Mouse (Mus musculus) heart, embryonic 16.5 days (tissue): Measurements from ENCODE around the gene Adk. TPM values are rescaled to one million over a fixed set of nuclear protein-coding genes. Genes with fewer than 3 reads are reported as not detected.
"Not testable (repeated sequence)": the region's sequence is repeated elsewhere in the genome, so short reads cannot be mapped to it uniquely, and the experiment has no call there.

Experiments
- ATAC-seq: fragments of 200-750 bp; cut with Nextera tagmentation; replicated peaks from 2 replicates; pipeline ENCODE4 v1.8.0; 2017; ENCODE audit warnings: moderate number of reproducible peaks; ENCODE audit not compliant: insufficient read depth, low FRiP score; ENCODE audit errors: extremely low read depth
- H3K27ac ChIP-seq: fragments of 300-500 bp; sonication (generic); 2 replicates; pipeline ENCODE4 v1.5.1; 2014; ENCODE audit warnings: mild to moderate bottlenecking, low read length, control low read depth, moderate library complexity
- H3K27me3 ChIP-seq: fragments of 300-500 bp; sonication (generic); 2 replicates; pipeline ENCODE4 v1.6.1; 2014; ENCODE audit warnings: low read length, mixed read lengths; ENCODE audit not compliant: control insufficient read depth, insufficient read depth
- H3K36me3 ChIP-seq: fragments of 300-500 bp; sonication (generic); 2 replicates; pipeline ENCODE4 v1.6.1; 2014; ENCODE audit not compliant: control insufficient read depth, insufficient read depth
- H3K4me1 ChIP-seq: fragments of 300-500 bp; sonication (generic); 2 replicates; pipeline ENCODE4 v1.6.1; 2014; ENCODE audit warnings: low read length, mixed read lengths; ENCODE audit not compliant: control insufficient read depth, insufficient read depth
- H3K4me2 ChIP-seq: fragments of 300-500 bp; sonication (generic); 2 replicates; pipeline ENCODE4 v1.6.1; 2014; ENCODE audit warnings: low read depth, mild to moderate bottlenecking, control low read depth, low read length
- H3K4me3 ChIP-seq: fragments of 300-500 bp; sonication (generic); 2 replicates; pipeline ENCODE4 v1.5.1; 2014; ENCODE audit warnings: mild to moderate bottlenecking, control low read depth, low read length
- H3K9ac ChIP-seq: fragments of 300-500 bp; sonication (generic); 2 replicates; pipeline ENCODE4 v1.6.1; 2014; ENCODE audit warnings: low read length, control low read depth
- H3K9me3 ChIP-seq: fragments of 300-500 bp; sonication (generic); replicated peaks from 2 replicates; pipeline ENCODE4 v1.6.1; 2016; ENCODE audit warnings: low read length; ENCODE audit not compliant: control insufficient read depth
- WGBS: fragments of 180-500 bp; shearing (Covaris S2); extraction: QIAGEN DNeasy Blood & Tissue Kit; methylation state at CpG from one replicate; pipeline ENCODE4 v1.1.7; 2014; 5-methylcytosine and 5-hydroxymethylcytosine counted together
- polyA plus RNA-seq: library from polyadenylated mRNA; unstranded; fragments of >200 nt; fragmentation: Nextera tagmentation; extraction: Ambion mirVana; gene quantifications from 2 replicates; pipeline ENCODE4 v1.2.1, GENCODE M21; 2015

The Adk gene
- polyA plus RNA-seq, 1 experiment from 2014 or later = 222 TPM

- Histone ChIP-seq H3K4me3 (no peak overlapping the region), H3K4me2 (no peak overlapping the region), H3K9me3 (no peaks in the 10 kb centered on the region), H3K27me3 (no peaks in the 10 kb centered on the region), H3K36me3 (no peaks in the 10 kb centered on the region), H3K4me1 (peaks cover 4% of the 10 kb centered on the region), H3K27ac (no peak overlapping the region), H3K9ac (no peak overlapping the region)
- no peak for ATAC-seq
- 77% methylated on average over 7 of the region's 7 CpGs for WGBS
Observed at GRCm38 (mm10) chr14:21458696-21459095, 406.3 kb downstream of the Adk start.

GRCm38 (mm10) chr14:21459163-21459562 lies 406.8 kb downstream of the Adk start:
- no peaks in the 10 kb centered on the region for H3K9me3 ChIP-seq
- H3K4me2 ChIP-seq = no peak overlapping the region
- no peak overlapping the region for H3K9ac ChIP-seq
- WGBS = 80% methylated on average over 4 of the region's 4 CpGs
- H3K27ac ChIP-seq = no peak overlapping the region
- no peak overlapping the region for H3K4me3 ChIP-seq
- ATAC-seq = no peak
- H3K36me3 ChIP-seq = no peaks in the 10 kb centered on the region
- peaks cover 4% of the 10 kb centered on the region; the same call in 1 of the 2 replicates for H3K4me1 ChIP-seq
- H3K27me3 ChIP-seq = no peaks in the 10 kb centered on the region

DNA sequence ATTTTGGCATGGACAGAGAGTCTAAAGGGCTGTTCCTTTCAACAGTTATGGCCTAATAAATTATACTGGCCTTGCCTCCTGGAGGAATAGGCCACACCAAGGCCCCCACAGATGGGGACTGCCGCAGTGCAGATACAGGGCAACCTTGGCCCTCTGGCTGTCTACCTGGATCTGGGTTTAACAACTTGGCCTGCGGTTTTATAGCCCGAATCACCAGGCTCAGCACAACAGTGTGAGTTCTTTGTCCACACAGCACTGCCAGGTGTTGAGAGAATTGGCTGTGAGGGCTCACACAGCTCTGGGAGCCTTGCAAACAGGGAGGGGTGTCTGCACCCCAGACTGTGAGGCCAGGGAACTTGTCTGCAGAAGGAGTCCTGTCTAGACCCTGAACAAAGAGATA lies 410.0 kb downstream of the Adk start:
- no peaks in the 10 kb centered on the region for H3K9me3 ChIP-seq
- H3K9ac ChIP-seq = no peak overlapping the region
- peaks cover 4% of the 10 kb centered on the region; the same call in 1 of the 2 replicates for H3K4me1 ChIP-seq
- no peaks in the 10 kb centered on the region for H3K36me3 ChIP-seq
- no peak overlapping the region for H3K4me2 ChIP-seq
- ATAC-seq = no peak
- no peaks in the 10 kb centered on the region for H3K27me3 ChIP-seq
- WGBS = 96% methylated on average over 3 of the region's 3 CpGs
- no peak overlapping the region for H3K27ac ChIP-seq
- no peak overlapping the region for H3K4me3 ChIP-seq

GRCm38 (mm10) chr14:21463117-21463712 lies 410.8 kb downstream of the Adk start:
- Histone ChIP-seq H3K4me1 (peaks cover 4% of the 10 kb centered on the region; the same call in 1 of the 2 replicates), H3K27ac (0 out of 2 replicates have a peak overlapping the region, but pooled peaks have one; percentile 14), H3K36me3 (no peaks in the 10 kb centered on the region), H3K4me3 (no peak overlapping the region), H3K4me2 (no peak overlapping the region), H3K9ac (no peak overlapping the region), H3K9me3 (no peaks in the 10 kb centered on the region), H3K27me3 (no peaks in the 10 kb centered on the region)
- 75% methylated on average over 9 of the region's 9 CpGs for WGBS
- ATAC-seq = 0 out of 2 replicates have a peak, but pooled peaks have one; percentile 49

DNA sequence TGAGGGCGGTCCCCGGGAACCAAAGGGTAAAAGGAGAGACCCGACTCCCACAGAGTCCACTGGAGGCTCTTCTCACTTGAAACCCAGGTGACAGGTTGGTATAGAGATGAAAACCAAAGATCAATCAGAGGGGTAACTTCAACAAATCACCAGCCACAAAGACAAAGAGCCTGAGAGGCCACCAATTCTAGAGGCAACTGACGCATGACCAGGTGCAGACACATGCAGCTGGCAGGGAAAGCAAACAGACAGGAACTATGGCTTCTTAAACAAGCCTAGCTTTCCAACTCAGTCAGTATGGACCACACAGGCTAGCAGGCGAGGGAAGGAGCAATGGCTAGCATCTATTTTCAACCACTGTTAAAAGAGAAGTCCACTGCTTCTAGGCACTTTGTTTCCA lies 418.0 kb downstream of the Adk start:
- Histone ChIP-seq H3K9me3 (no peaks in the 10 kb centered on the region), H3K4me2 (no peak overlapping the region), H3K27me3 (no peaks in the 10 kb centered on the region), H3K9ac (no peak overlapping the region), H3K27ac (no peak overlapping the region), H3K4me3 (no peak overlapping the region), H3K36me3 (no peaks in the 10 kb centered on the region), H3K4me1 (no peaks in the 10 kb centered on the region)
- WGBS = 75% methylated on average over 5 of the region's 5 CpGs
- no peak for ATAC-seq

DNA sequence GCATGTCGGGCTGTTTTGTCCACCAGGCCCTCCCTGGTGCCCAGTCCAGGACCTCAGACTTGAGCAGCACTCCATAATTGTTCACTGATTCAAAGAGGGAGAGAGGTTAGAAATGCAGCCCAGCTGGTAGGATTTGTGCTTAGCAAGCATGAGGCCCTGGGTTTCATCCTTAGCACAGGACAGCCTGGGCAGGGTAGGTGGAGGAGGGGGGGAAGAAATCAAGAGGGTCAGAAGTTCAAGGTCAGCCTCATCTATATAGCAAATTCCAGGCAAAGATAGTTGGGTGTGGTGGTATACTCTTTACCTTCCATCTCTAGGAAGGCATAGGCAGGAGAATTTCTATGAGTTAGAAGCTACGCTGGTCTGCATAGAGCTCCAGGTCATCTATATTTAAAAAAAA lies 419.6 kb downstream of the Adk start:
- 94% methylated on average over 2 of the region's 2 CpGs for WGBS
- no peaks in the 10 kb centered on the region for H3K36me3 ChIP-seq
- no peak overlapping the region for H3K4me2 ChIP-seq
- H3K4me1 ChIP-seq = no peaks in the 10 kb centered on the region
- no peak overlapping the region for H3K27ac ChIP-seq
- no peaks in the 10 kb centered on the region for H3K27me3 ChIP-seq
- no peak overlapping the region for H3K4me3 ChIP-seq
- no peak overlapping the region for H3K9ac ChIP-seq
- no peaks in the 10 kb centered on the region for H3K9me3 ChIP-seq
- no peak for ATAC-seq

GRCm38 (mm10) chr14:21474593-21475132 lies 422.3 kb downstream of the Adk start:
- not testable (repeated sequence) for ATAC-seq, H3K4me2 ChIP-seq, H3K27ac ChIP-seq, H3K27me3 ChIP-seq, H3K4me1 ChIP-seq, H3K9me3 ChIP-seq, H3K9ac ChIP-seq, H3K36me3 ChIP-seq, H3K4me3 ChIP-seq
- 85% methylated on average over 4 of the region's 4 CpGs for WGBS

GRCm38 (mm10) chr14:21477181-21477580 lies 424.8 kb downstream of the Adk start:
- 88% methylated on average over 2 of the region's 2 CpGs for WGBS
- ATAC-seq = no peak
- Histone ChIP-seq H3K9me3 (peaks cover 3% of the 10 kb centered on the region; the same call in 1 of the 2 replicates), H3K4me2 (no peak overlapping the region), H3K27ac (no peak overlapping the region), H3K4me3 (no peak overlapping the region), H3K4me1 (no peaks in the 10 kb centered on the region), H3K36me3 (no peaks in the 10 kb centered on the region), H3K27me3 (no peaks in the 10 kb centered on the region), H3K9ac (no peak overlapping the region)

DNA sequence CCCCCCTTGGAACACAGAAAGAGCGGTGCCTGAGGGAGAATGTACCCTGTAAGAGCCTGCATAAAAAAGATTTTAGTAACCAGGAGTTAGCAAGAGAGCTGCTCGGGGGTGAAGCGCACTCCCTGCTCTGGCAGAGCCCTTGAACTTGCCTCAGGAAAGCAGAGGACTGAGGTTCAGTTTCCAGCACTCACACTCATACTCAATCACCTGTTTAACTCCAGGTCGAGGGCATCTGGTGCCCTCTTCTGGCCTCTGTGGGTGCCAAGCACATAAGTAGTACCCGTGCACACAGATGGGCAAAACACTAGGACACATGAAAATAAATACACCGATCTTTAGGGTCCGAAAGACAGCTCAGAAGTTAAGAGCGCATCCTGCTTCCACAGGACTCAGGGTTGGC lies 427.2 kb downstream of the Adk start:
- Histone ChIP-seq H3K27me3 (no peaks in the 10 kb centered on the region), H3K4me1 (no peaks in the 10 kb centered on the region), H3K36me3 (no peaks in the 10 kb centered on the region), H3K27ac (no peak overlapping the region), H3K9me3 (peaks cover 3% of the 10 kb centered on the region; the same call in 1 of the 2 replicates), H3K4me3 (no peak overlapping the region), H3K9ac (no peak overlapping the region), H3K4me2 (no peak overlapping the region)
- ATAC-seq = no peak
- WGBS = 95% methylated on average over 8 of the region's 8 CpGs
